Mouse (Mus musculus): ENCODE measurements around the gene Aig1.
"Not testable (repeated sequence)": the region's sequence is repeated elsewhere in the genome, so short reads cannot be mapped to it uniquely, and the experiment has no call there.

Gene Aig1

GRCm38 (mm10) chr10:13868371-13869321 lies at the start of gene Aig1:
Aig1 (minus strand) TSS chr10:13868980.
- no peak for DNase-seq (ENCODE audit: low read depth, low spot score)

GRCm38 (mm10) chr10:13916645-13917342 lies 48.0 kb upstream of the Aig1 start:
- no peak for DNase-seq (ENCODE audit: low read depth, low spot score)

DNA sequence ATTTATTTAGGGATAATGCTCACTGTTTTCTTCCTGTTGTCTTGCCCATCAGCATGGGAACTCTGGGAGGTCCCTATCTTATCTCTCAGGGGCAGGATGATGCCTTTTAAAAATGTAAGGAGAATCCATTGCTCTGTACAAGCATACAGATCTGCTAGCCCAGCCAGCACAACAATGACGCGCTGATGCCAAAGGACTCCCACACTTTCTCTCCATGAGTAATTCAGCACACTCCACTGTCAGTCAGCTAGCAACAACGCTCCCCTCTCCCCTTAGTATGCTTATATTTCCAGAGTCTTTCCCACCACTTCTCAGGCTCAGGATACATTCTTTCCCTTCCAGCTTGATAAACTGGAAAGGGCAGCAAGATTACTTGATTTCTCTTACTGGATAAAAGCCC lies 46.4 kb upstream of the Aig1 start:
- DNase-seq (ENCODE audit: low read depth, low spot score): no peak

DNA sequence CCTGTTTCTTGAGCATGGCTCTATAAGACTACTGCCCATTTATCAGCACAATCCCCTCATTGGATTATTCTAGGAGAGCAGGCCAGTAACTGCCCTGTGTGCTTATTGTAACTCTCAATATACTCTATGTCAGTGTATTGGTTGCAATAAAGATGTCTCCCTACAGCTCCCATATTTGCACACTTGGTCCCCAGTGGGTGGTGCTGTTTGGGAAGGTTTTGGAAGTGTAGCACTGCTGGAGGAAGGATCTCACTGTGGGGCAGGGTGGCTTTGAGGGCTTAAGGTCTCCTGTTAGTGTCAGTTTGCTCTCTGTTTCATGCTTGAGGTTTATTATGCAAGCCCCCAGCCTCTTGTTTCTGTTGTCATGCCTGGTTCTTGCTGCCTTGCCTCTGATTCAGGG lies 44.9 kb upstream of the Aig1 start:
- DNase-seq (ENCODE audit: low read depth, low spot score): no peak

GRCm38 (mm10) chr10:13906261-13906741 lies 37.5 kb upstream of the Aig1 start:
- DNase-seq (ENCODE audit: low read depth, low spot score): no peak

DNA sequence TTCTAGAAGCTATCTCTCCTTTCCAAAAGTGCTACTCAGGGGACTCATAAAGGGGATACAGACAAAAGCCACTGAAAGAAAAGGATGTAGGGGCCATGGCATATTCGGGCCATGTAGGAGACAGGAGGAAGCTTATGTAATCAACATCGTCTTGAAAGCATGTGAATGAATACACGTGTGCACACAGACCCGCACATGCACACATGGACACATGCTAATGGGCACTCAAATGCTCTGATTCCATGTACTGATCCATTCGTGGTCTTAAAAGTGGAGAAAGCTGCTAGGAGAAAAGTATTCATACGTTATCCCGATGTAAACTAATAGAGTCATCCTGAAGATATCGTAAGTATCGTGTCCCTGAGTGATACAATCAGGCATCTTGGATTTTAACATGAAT lies 36.8 kb upstream of the Aig1 start:
- DNase-seq (ENCODE audit: low read depth, low spot score): no peak

- DNase-seq (ENCODE audit: low read depth, low spot score): not testable (repeated sequence)
Observed at GRCm38 (mm10) chr10:13892762-13893161, 24.0 kb upstream of the Aig1 start.

DNA sequence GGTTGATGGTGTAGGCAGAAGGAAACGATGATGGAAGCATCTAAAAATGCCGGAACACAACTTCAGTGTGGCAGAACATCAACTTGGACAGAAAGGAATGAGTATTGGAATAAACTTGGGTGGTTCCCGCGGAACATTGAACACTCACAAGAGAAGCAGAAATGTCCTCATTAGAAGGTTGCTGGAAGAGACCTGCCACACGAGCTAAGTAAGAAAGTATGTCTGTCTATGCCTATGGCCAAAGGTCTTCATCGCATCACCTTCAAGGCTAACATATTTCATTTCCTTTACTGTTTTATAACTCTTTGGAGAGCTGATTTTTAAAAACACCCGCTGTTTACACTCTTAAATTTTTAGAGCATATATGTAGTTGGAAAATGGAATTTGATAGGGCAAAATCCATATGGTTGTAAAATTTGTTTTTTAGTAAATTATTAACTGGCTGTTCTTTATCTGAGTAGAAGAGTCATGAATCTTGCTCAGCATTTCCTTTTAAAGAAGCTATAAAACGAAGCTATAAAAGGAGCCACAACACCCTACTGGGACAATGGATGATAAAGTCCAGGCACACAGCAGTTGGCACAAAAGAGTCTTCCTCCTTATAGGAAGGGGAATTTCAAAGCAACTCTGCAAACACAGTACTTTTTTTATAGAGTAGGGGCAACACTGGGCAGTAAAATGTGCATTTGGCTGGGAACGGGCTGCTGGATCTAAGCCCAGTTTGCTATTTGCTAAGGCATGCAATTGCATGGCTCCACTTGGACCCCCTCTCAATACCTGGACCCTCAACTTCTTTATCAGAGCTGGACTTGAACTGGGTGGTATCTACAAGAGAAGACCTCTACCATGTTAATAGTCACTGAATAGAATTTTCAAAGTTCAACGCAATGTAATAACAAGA lies 14.4 kb upstream of the Aig1 start:
- no peak for DNase-seq (ENCODE audit: low read depth, low spot score)

- no peak for DNase-seq (ENCODE audit: low read depth, low spot score)
Observed at GRCm38 (mm10) chr10:13882490-13882889, 13.7 kb upstream of the Aig1 start.

GRCm38 (mm10) chr10:13878696-13879095 lies 9.9 kb upstream of the Aig1 start:
- DNase-seq (ENCODE audit: low read depth, low spot score): no peak

GRCm38 (mm10) chr10:13875038-13875420 lies 6.2 kb upstream of the Aig1 start:
- no peak for DNase-seq (ENCODE audit: low read depth, low spot score)

DNA sequence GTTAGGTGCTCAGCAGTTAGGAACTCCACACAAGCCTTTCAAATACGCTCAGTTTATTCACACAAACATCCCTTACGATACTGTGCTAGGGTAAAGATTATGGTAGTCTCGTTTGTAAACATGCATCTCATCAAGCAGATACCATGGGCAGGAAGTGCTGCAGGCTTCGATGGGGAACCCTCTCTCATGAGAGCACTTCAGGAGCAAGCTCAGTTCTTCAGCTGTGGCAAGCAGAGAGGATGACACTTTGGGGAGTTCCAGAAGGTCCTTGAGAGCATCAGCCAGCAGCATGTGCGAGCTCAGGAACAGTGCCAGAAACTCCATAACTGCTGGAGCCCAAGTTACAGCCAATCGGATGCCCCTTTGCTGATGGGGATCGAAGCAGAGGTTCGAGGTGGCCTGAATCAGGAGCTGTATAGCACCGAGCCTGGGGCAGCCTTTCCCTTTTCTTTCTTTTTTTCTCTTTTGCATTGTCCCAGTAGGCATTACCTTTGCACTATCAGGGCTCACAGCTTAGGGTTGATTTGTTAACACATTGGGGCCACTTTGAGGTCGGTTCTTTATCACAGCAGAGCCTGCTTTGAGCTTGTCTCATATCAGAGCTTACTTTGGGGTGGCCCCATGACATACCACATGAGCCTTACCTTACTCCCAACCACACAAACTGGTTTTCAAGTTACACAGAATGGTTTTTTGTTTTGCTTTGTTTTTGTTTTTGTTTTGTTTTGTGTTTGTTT lies 5.7 kb upstream of the Aig1 start:
- no peak for DNase-seq (ENCODE audit: low read depth, low spot score)

- no peak for DNase-seq (ENCODE audit: low read depth, low spot score)
Observed at GRCm38 (mm10) chr10:13870531-13870930, 1.8 kb upstream of the Aig1 start.

DNA sequence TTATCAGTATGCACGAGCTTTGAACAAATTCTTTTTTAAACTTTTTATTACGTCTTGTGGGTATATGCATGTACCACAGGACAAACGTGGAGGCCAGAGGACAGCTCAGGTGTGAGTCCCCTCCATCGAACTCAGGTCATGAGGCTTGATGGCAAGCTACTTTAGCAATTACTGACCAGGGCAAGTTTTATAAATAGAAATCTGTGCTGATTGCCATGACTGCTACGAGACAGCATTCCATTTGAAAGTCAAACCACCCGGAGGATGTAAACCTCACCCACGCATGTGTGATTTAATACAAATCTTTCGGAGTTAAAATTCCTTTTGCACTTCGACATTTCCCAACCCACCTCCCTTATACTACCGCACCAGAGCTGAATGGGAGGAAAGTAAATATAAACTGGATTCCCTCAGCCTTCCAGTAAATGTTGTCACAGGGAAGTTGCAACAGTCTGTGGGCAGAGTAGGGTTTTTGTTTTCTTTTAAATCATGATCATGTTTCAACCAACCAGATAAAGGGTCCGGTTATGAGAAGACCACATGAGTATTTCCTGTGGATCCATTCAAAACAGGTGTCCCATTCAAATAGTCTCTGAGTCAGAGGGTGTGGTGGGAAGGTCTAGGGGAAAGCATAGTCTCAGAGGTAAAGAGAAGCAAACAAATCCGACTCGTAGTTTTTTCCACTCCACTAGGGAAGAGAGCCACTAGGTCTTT lies 699 bp upstream of the Aig1 start:
- no peak for DNase-seq (ENCODE audit: low read depth, low spot score)

- DNase-seq (ENCODE audit: low read depth, low spot score): no peak
Observed at GRCm38 (mm10) chr10:13866391-13866790, 2.4 kb downstream of the Aig1 start.

DNA sequence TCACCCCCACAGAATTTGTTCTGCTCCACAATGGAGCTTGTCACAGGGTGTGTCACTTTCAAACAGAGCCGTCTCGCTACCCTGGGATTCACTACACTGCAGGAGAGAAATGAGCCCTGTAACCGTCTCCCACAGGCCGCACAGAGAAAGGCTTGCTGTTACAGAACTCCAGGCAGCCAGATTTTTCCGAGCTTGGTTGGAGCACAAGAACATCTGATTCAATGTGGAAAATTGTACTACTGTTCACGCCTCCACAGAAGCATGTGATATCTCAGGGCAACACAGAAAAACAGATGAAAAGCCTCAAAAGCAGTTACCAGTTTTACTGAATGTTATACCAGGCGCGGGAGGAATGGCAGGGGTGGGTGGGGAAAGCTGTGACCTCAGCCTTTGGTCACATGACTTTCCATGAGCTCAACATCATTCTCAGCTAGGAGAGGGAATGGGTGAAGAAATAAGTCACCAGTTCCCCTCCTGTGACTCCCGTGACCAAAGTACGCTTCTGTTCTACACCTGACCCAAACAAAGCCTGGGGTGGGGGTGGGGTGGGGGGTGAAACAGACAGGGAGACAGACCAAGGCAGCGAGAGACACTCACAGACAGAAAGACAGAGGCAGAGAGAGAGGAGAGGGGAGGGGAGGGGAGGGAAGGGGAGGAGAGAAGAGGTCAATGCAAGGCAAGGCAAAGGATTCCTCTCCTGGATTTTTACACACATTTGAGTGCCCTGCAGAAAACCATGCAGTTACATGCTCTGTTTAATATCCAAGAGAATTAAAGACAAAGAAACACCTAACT lies 7.5 kb downstream of the Aig1 start:
- DNase-seq (ENCODE audit: low read depth, low spot score): no peak

GRCm38 (mm10) chr10:13856438-13856837 lies 12.3 kb downstream of the Aig1 start:
- no peak for DNase-seq (ENCODE audit: low read depth, low spot score)

DNA sequence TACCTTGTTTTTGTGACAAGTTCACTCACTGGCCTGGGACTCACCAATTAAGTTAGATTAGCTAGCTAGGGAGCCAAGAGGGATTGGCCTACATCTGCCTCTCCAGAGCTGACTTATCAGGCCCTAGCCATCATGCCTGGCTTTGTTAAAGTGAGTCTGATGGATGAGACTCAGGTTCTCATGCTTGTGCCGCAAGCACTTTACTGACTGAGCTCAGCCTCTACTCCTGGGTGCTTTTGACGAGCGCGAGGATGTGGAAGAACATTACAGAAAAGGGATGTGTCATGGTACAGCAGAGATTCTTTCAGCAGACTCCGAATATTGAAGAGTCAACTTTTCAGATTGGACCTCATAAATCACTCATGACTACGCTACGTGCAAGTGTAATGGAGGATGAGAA lies 12.8 kb downstream of the Aig1 start:
- DNase-seq (ENCODE audit: low read depth, low spot score): no peak

DNA sequence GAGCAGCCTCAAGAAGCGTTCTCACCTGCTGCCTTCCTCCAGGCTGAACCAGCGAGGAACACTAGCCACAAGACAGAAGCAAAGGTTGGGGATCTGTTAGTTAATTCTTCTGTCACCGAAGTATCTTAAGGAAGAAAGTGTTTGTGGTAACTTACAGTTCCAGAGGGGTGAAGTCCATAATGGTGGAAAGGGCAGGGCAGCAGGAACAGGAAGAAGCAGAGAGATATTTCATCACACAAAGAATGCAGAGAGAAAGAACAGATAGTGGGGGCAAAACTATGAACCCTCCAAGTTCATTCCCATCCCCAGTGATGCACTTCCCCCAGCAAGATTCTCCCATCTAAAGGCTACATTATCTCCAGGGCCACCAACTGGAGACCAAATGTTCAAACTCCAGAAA lies 13.7 kb downstream of the Aig1 start:
- DNase-seq (ENCODE audit: low read depth, low spot score): no peak

DNA sequence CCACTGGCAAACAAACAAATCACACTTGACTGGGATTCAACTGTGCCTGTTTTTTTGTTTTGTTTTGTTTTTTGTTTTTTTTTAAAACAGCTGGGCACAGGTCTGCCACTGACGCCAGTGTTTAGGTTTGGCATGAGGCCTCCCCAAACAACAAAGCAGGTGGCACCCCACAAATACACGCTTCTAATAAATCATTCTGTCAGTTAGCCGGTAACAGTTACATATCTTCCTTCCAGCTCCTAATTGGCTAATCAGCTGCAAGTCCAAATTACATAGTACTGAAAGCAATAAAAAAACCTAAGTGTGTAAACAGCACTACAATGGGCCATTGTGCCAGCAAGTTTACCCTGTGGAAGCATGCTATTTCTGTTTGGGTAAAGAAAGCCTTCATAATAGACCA lies 18.7 kb downstream of the Aig1 start:
- DNase-seq (ENCODE audit: low read depth, low spot score): no peak
